Comparison of ENCODE assay signal across 8 mouse cellular contexts in genomic region chr5:114690633-114691567, GRCm38 (mm10). TPM values are rescaled to one million over a fixed set of nuclear protein-coding genes. Genes with fewer than 3 reads are reported as not detected.
DNase-seq lines count a peak whose midpoint lies in the region; ATAC-seq lines count a peak whose summit lies in the region.

Gene Gltp (minus strand): TSS chr5:114690984.

- H3K27me3 ChIP-seq in forebrain, embryonic 11.5 days (ENCODE audit: control insufficient read depth, insufficient read depth, low read length), result no peaks in the 10 kb centered on the region
- H3K27me3 ChIP-seq in heart, embryonic 16.5 days (ENCODE audit: control insufficient read depth, insufficient read depth, low read length), result no peaks in the 10 kb centered on the region; the same call in 1 of the 2 replicates
- peaks cover 23% of the 10 kb centered on the region for H3K27me3 ChIP-seq in liver, embryonic 15.5 days
- H3K27me3 ChIP-seq in neural tube, embryonic 12.5 days (replicated peaks), result no peaks in the 10 kb centered on the region

- H3K4me2 ChIP-seq in forebrain, embryonic 11.5 days (ENCODE audit: low read depth, low read length, severe bottlenecking), result peak within 1 kb of the TSS; percentile 93
- H3K4me2 ChIP-seq in heart, embryonic 16.5 days (ENCODE audit: low read depth, low read length), result peak within 1 kb of the TSS; percentile 97
- H3K4me2 ChIP-seq in liver, embryonic 15.5 days, result peak within 1 kb of the TSS; percentile 100
- H3K4me2 ChIP-seq in neural tube, embryonic 12.5 days (replicated peaks), result peak within 1 kb of the TSS; percentile 92

- WGBS in forebrain, embryonic 11.5 days, result 5% methylated on average over 68 of the region's 75 CpGs
- 4% methylated on average over 75 of the region's 75 CpGs for WGBS in heart, embryonic 16.5 days
- 3% methylated on average over 75 of the region's 75 CpGs for WGBS in liver, embryonic 15.5 days (ENCODE audit: insufficient replicate concordance)
- 5% methylated on average over 73 of the region's 75 CpGs for WGBS in neural tube, embryonic 12.5 days

- DNase-seq in c-Kit-positive CD71-negative TER-119-negative erythroid progenitor cells, embryonic 14.5 days (ENCODE audit: low read depth), result peak; percentile 87
- DNase-seq in forebrain, embryonic 11.5 days (ENCODE audit: low spot score), result peak; percentile 96
- DNase-seq in kidney, postnatal 36 days, result peak; percentile 92 to 97
- peak; percentile 72 for DNase-seq in telencephalon, adult 2 months (ENCODE audit: low read depth, low spot score)

- H3K27ac ChIP-seq in forebrain, embryonic 11.5 days (ENCODE audit: low read depth, low read length), result no peak within 1 kb of the TSS
- peak within 1 kb of the TSS; percentile 52; the same call in 1 of the 2 replicates for H3K27ac ChIP-seq in heart, embryonic 16.5 days (ENCODE audit: low read length)
- peak within 1 kb of the TSS; percentile 68 for H3K27ac ChIP-seq in liver, embryonic 15.5 days (replicated peaks)
- no peak within 1 kb of the TSS for H3K27ac ChIP-seq in neural tube, embryonic 12.5 days

- peak; percentile 96 for ATAC-seq in CD4-positive, CD25-positive, alpha-beta regulatory T cell, adult 4 months
- ATAC-seq in forebrain, embryonic 11.5 days (replicated peaks; ENCODE audit: low FRiP score), result peak; percentile 96
- ATAC-seq in heart, embryonic 16.5 days (replicated peaks; ENCODE audit: extremely low read depth, insufficient read depth, low FRiP score), result peak; percentile 98
- peak; percentile 96 for ATAC-seq in liver, embryonic 15.5 days (ENCODE audit: insufficient read depth)
- peak; percentile 97 for ATAC-seq in neural tube, embryonic 12.5 days (ENCODE audit: low FRiP score, low read depth)

- H3K4me1 ChIP-seq in forebrain, embryonic 11.5 days (replicated peaks; ENCODE audit: control insufficient read depth, insufficient read depth, low read length), result peaks cover 8% of the 10 kb centered on the region
- peaks cover 12% of the 10 kb centered on the region for H3K4me1 ChIP-seq in heart, embryonic 16.5 days (ENCODE audit: control insufficient read depth, insufficient read depth, low read length)
- peaks cover 48% of the 10 kb centered on the region for H3K4me1 ChIP-seq in liver, embryonic 15.5 days (replicated peaks)
- H3K4me1 ChIP-seq in neural tube, embryonic 12.5 days, result peaks cover 21% of the 10 kb centered on the region

- peak within 1 kb of the TSS; percentile 83 for H3K9ac ChIP-seq in forebrain, embryonic 11.5 days (ENCODE audit: low read length)
- H3K9ac ChIP-seq in heart, embryonic 16.5 days (ENCODE audit: low read length), result peak within 1 kb of the TSS; percentile 88
- H3K9ac ChIP-seq in liver, embryonic 15.5 days, result peak within 1 kb of the TSS; percentile 89
- H3K9ac ChIP-seq in neural tube, embryonic 12.5 days, result peak within 1 kb of the TSS; percentile 84

- no peaks in the 10 kb centered on the region for H3K36me3 ChIP-seq in forebrain, embryonic 11.5 days (ENCODE audit: control insufficient read depth, insufficient read depth, low read length)
- no peaks in the 10 kb centered on the region for H3K36me3 ChIP-seq in heart, embryonic 16.5 days (ENCODE audit: control insufficient read depth, insufficient read depth)
- no peaks in the 10 kb centered on the region for H3K36me3 ChIP-seq in liver, embryonic 15.5 days (replicated peaks)
- no peaks in the 10 kb centered on the region for H3K36me3 ChIP-seq in neural tube, embryonic 12.5 days

- no peaks in the 10 kb centered on the region for H3K9me3 ChIP-seq in forebrain, embryonic 11.5 days (ENCODE audit: control insufficient read depth, low read length)
- no peaks in the 10 kb centered on the region for H3K9me3 ChIP-seq in heart, embryonic 16.5 days (replicated peaks; ENCODE audit: control insufficient read depth, low read length)
- H3K9me3 ChIP-seq in liver, embryonic 15.5 days (replicated peaks), result no peaks in the 10 kb centered on the region
- no peaks in the 10 kb centered on the region for H3K9me3 ChIP-seq in neural tube, embryonic 12.5 days

- peak within 1 kb of the TSS; percentile 69 for H3K4me3 ChIP-seq in forebrain, embryonic 11.5 days (ENCODE audit: low read depth, low read length)
- peak within 1 kb of the TSS; percentile 84 for H3K4me3 ChIP-seq in heart, embryonic 16.5 days (ENCODE audit: low read length)
- H3K4me3 ChIP-seq in liver, embryonic 15.5 days (replicated peaks), result peak within 1 kb of the TSS; percentile 80
- H3K4me3 ChIP-seq in neural tube, embryonic 12.5 days, result peak within 1 kb of the TSS; percentile 69

RNA-seq across cellular contexts. Expression of gene Gltp, which starts in this region (rescaled TPM):
- 100 to 1,000 TPM; 217 to 251 TPM for polyA plus RNA-seq in CD4-positive, CD25-positive, alpha-beta regulatory T cell, adult 4 months (2017; shearing (Covaris generic))
- 78.3 and 81.9 TPM in 2 replicates for polyA plus RNA-seq in forebrain, embryonic 11.5 days (2014; fragmentation: Nextera tagmentation; extraction: Ambion mirVana)
- polyA plus RNA-seq in heart, embryonic 16.5 days (2015; fragmentation: Nextera tagmentation; extraction: Ambion mirVana), result 58.8 and 69.2 TPM in 2 replicates
- polyA plus RNA-seq in liver, embryonic 15.5 days (2015; fragmentation: Nextera tagmentation; extraction: Ambion mirVana), result 36.2 and 36.8 TPM in 2 replicates
- polyA plus RNA-seq in neural tube, embryonic 12.5 days (2016; fragmentation: Nextera tagmentation; extraction: Ambion mirVana), result 58.6 and 61.0 TPM in 2 replicates

Comparison
In these comparisons a context has a peak if more than half of its experiments do, and no peak if none do; other contexts are left out.
1. H3K27ac ChIP-seq: peak in heart, embryonic 16.5 days (single experiment) and liver, embryonic 15.5 days (single experiment); none in forebrain, embryonic 11.5 days (single experiment) and neural tube, embryonic 12.5 days (single experiment).
2. Peak in every context shown above with its lines, with median percentiles within 50 percentile points of each other: ATAC-seq, DNase-seq, H3K4me2 ChIP-seq, H3K4me3 ChIP-seq and H3K9ac ChIP-seq.